Mouse (Mus musculus) adipocyte (in vitro differentiated cells): ENCODE results near the gene Prb1.
"Not testable (repeated sequence)": the region's sequence is repeated elsewhere in the genome, so short reads cannot be mapped to it uniquely, and the experiment has no call there.

ENCODE experiments used
- DNase-seq: peaks from one replicate; pipeline ENCODE4 v3.0.0-alpha.2; 2016; ENCODE audit warnings: low spot score

Gene Prb1

DNA sequence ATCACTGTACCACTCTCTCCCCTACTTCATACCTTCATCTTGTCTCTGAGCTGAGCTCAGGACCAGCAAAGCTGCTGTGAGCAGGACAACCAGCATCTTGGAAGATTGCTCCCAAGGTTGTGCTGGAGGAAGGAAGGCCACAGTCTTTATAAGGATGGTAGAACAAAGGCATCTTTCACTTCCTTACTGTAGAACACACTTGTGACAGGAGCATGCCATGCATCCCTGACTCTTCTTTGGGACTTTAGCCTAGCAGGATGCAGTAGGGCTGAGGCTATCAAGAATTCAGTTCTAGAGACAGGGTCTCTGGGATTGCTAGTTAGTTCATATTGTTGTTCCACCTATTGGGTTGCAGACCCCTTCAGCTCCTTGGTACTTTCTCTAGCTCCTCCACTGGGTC lies at the start of gene Prb1:
Gene Prb1, minus strand, starts transcription at position 101 of the 400 bp plus-strand sequence.
- not testable (repeated sequence) for DNase-seq
